Mouse (Mus musculus): ENCODE measurements around the gene Gm28230.

Gm28230 gene

DNA sequence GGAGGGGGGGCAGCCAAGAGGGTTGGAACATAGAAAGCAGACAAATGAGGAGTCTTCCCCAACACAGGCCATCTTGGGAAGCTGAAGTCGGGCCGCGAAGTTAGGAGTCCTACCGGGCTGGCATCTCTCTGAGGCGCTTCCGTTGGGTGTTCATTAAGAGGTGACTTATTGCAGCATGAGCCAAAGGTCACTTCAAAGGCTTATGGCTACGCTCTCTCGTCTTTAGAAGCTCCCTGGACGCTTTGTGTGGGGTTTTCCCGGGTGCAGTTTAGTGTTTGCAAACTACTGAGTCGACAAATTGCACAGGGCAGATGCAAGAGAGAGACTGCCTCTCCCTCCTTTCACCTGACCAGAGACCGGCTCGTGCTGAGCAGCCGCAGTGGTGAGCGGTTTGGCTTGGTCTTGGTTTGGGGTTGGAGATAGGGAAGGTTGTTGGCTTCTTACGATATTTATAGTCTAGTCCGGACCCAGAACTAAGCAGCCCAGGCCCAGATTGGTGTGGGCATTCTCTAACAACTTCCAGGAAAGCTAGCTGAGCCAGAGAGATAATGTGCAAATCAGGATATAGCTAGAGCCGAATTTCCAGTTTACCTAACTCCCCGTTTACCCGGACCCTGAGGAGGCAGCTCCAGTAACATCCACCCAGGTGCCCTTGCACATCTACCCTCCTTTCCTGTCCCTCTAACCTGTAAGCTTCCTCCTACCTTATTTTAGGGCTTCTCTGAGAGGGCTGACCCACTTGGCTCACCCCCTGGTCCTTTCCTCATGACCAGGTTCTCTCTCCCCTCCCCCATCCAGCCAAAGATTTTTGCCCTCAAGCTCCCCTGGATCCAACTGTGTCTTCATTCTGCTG lies 12.3 kb downstream of the Gm28230 start:
- peak; percentile 84 for DNase-seq (ENCODE audit: low read depth, low spot score)

DNA sequence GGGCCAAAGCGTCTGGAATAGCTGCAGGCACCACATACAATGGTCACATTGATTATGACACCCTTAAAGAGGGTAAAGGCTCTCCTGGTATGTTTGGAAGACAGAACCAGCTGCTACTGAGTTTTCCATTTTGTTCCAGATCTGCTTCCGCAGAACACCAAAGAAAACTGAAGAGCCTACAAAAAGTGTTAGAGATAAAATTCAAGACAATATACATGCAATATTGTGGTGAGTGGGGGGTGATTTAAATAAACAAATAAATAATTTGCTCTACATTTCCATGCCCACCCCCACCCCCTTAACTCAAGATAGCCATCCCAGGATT lies 12.9 kb downstream of the Gm28230 start:
- DNase-seq (ENCODE audit: low read depth, low spot score): no peak

DNA sequence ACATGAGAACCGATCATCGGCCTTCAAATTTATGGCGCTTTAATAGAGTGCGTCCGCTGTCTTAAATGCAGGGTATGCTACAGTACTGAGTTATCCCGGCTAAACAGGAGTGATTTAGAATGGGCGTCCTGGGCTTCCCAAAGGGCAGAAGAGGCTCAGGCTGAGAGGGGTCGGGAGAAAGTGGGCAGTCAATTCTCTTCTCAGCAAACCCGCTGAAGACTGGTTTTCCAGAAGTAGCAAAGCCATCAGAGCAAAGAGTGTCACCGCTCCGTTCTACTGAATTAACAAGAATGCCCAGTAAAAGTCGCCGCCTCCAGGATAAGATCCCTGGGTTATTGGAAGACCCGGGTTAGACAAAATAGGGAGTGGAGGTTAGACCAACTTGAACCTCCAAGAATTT lies 13.3 kb downstream of the Gm28230 start:
- no peak for DNase-seq (ENCODE audit: low read depth, low spot score)

DNA sequence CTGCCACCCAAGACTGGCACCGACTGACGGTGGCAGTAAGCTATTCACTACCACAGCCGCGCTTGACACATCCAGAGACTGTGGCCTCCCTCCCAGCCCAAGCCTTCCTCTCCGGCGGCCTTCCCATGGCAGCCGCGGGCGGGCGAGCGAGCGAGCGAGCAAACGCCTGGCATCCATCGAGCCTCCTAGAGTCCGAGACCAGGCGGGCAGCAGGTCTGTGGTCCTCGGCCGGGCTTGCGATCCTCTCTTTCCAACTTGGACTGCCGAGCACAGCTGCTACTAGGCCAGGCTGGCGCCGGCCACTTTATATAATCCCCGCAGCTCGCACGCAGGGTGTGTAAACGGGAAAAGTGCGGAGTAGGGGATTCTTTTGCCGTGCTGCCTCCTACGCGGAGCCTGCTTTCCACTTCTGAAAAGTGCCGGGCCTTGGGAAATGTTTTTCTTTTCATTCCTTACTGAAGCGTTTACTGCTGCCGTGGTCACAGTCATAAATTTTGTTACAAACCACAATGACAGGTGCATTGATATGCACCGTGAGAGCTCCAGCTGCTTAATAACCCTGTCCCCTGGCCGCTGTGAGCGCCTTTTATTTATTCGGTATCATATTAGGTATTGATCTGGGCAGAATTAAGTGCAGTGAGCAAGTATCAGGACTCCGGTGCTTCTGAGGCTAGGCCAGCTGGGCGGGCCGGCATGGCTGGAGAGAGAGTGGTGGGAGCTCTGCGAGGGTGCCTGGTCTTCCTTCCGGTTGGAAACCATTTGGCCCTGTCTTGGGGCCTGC lies 14.0 kb downstream of the Gm28230 start:
- peak; percentile 87 for DNase-seq (ENCODE audit: low read depth, low spot score)

DNA sequence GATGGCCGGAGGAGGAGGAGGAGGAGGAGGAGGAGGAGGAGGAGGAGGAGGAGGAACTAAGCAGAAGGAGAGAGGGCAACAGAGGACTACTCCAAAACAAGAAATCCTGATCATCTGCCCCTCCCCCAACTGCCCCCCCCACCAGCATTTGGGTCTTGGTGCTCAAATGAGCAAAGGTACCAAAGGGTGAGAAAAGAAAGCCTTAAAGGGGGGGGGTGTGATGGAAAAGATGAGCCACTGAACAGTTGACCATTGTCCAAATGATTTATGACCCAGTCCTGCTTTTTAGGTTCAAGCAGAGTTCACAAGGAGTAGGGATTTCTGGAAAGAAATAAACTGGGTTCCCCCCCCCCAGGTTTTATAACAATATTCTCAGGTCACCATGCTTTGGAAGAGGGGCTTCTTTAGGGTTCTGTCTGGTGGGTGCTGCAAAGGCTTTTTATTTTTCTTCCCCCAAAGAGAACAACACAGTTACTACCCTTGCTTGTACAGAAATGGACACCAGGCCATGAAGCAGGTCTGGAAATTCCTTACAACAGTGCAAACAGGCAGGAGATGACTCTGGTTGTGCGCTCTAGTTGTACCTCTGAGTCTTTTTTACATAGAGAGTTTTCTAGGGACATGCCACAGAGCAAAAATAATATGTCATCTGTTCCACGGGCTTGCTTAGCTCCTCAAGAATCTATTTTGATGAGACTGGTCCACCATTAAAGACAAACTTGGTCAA lies 14.9 kb downstream of the Gm28230 start:
- DNase-seq (ENCODE audit: low read depth, low spot score): no peak

DNA sequence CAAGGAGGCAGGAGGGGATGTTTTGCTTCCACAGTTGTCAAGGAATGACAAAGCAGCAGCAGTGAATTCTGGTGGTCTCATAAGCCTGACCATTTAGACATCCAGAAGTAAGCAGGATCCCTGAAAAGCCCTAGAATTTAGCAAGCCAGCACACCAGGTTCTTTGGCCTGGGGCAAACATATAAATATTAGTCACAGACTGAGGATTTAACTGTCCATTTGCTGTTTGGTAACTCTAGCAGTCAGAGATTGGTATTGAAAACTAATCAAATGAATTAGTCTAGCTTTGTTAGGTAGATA lies 15.4 kb downstream of the Gm28230 start:
- DNase-seq (ENCODE audit: low read depth, low spot score): no peak

DNA sequence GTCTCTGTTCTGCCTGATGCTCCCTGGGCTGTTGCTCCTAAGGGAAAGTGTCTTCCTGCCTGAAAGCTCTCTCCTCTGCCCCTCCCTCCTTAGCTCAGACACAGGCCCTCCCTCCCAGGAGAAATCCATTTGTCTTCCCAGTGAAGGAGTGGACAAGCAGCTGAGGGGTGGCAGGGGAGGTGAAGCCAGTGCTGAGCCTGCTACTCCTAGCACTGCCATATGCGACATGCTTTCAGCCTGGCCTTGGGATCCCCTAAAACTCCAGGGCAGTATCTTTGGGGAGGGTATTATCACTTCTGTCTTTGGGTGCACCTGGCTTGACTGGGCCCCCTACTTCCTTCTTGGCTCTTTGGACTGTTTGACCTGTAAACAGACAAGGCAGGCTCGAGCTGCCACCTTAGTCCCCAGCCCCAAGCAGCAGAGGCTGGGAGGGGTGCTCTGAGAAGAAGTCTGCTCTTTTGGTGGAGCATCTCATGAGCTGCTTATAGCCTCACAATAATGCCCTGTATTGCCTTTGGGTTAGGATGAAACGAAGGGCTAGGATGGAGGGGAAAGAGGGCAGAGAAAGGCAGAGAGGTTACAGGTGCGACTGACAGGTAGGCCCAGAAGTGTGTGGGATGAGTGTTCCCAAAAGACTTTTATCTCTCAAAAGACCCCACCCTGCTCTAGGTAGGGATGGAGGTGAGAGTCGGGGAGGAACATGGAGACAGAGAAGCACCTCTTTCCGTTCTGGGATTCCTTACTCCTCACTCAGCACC lies 19.2 kb downstream of the Gm28230 start:
- DNase-seq (ENCODE audit: low read depth, low spot score): peak; percentile 80

DNA sequence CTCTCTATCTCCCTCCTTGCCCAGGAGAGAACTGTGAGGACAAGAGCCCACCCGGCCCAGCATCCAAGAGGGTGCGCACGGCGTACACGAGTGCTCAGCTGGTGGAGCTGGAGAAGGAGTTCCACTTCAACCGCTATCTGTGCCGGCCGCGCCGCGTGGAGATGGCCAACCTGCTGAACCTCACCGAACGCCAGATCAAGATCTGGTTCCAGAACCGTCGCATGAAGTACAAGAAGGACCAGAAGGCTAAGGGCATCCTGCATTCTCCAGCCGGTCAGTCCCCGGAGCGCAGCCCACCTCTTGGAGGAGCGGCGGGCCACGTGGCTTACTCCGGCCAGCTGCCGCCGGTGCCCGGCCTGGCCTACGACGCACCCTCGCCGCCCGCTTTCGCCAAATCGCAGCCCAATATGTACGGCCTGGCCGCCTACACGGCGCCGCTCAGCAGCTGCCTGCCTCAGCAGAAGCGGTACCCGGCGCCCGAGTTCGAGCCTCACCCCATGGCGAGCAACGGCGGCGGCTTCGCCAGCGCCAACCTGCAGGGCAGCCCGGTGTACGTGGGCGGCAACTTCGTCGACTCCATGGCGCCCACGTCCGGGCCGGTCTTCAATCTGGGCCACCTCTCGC lies 19.9 kb downstream of the Gm28230 start:
- DNase-seq (ENCODE audit: low read depth, low spot score): peak; percentile 37

DNA sequence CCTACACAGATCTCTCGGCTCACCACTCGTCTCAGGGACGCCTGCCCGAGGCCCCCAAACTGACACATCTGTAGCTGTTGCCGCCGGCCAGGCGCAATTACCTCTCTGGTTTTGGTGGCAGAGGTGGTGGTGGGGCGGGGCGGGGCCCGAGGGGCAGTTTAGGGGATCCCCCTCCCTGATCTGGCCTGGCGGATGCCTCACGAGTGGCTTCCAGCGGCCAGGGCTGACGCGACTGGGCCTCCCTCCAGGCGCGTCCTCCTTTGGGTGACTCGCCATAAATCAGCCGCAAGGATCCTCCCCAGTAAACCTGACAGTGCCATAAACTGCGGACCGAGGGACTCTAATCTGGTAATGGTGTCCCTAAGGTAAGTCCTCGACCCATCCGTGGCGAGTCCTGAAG lies 20.5 kb downstream of the Gm28230 start:
- peak; percentile 76 for DNase-seq (ENCODE audit: low read depth, low spot score)

DNA sequence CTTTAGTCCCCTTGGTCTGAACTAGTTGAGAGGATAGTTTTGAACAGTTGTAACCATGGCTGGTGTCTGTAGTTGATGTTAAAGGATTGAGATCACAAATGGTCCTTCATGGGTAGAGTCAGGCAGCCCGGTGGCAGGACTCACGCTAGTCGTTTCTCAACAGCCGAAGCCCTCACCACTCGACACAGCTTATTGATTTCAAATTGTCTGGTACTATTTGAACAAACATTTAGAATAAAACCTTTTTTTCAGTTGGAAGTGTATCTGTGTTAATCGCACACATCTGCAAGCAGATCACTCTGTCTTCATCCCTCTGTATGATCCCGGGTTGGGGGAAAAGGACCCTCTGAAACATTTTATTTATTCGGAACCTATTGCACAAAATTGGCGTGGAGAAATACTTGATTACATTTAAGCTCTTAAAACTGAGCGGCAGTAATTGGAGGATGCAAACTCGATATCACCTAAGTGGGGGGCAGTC lies 21.2 kb downstream of the Gm28230 start:
- DNase-seq (ENCODE audit: low read depth, low spot score): peak; percentile 18

DNA sequence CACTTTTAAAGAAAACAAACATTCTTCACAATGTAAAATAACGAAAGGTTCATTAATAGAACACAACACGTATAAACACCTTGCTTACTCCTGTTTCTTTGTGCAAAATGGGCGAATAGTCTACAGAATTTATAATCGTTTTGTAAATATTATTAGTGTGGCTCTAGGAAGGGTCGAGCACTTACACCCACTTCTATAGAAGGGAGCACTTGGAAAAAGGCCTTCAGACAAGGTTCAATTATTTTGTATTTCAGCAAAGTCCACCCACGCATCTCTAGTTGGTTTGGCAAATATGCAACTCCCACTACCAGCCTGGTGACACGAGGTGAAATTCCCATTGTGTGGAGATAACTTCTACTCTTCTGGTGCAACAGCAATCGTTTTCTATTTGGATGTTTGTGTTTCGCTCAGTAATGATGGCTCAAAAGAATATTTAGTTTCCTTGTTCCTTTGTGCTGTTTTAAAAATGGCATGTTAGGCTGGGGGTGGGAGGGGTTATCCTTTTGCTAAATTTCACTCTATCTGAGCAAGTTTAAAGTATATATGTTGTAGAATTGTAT lies 22.0 kb downstream of the Gm28230 start:
- DNase-seq (ENCODE audit: low read depth, low spot score): no peak

DNA sequence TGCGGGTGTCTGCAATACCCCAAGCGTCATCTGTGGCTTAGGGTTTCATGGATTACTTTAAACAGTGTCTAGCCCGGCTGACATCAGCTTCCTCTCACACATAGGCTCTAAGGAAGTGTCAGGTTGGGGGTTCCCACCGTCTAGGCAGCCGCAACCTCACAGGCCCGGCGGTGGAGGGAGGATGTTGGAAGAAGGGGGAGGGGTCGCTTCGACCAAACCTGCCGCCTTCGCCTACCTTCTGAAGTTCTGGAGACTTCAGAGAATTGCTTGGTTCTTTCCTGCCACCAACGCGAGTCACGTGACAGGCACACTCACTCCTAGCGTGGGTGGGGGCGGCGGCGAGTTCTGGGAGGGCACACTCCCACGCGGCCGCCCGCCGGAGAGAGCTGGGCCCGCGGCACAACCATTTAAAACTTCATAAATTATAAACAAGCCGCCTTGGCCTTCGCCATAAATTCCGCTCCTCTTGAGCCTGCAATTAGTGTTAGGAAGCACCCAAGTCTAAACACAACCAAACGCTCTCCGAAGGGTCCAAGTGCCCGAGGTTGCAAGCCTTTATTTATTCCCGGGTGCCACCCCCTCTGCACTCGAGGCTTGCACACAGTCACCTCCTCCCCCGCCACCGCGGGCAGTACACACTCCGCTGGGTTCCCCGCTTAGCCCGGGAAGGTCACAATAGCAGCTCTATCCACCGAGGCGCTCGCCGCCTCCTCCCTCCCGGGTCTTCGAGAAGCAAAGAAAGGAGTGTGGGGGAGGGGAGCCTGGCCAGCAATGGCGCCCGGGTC lies 23.0 kb downstream of the Gm28230 start:
- peak; percentile 93 for DNase-seq (ENCODE audit: low read depth, low spot score)

DNA sequence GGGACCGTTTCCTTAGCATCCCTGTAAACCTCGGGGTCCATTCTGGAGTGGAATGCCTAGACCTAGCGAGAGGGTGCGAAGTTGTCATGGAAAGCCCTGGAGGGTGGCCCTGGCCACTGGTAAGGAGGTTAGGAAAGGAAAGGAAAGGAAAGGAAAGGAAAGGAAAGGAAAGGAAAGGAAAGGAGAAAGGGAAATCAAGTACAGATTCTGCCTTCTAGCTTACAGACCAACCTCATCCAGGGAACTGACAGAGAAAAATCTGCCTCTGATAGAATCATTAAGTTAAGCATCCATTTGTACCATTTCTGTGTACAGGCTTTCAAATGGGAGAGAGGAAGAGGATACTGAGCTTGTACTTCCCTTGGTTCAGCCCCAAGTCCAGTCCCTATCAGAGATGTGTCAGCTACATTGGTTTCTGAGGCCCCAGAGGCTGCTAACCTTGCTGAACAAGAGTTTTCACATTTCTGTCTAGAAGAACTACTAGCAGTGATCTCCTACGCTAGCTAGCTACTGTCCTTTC lies 24.3 kb downstream of the Gm28230 start:
- peak; percentile 7 for DNase-seq (ENCODE audit: low read depth, low spot score)

DNA sequence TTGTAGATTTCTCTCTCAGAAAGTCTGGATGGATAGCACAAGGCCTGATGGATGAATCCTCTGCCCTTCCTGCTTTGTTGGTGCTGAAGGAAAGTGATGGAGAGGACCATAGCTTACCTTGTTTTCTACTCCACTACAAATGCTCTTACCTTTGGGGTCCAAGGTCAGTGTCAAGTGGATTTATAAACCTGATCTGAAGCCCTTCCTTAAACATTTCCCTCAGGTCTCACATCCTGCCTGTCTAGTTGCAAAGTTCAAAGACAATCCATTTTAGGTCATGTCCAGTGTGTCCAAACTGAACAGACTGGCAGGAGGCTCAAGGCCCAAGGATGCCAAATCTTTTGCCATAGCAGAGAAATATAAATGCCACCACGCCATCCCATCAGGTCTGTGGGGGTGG lies 25.3 kb downstream of the Gm28230 start:
- DNase-seq (ENCODE audit: low read depth, low spot score): no peak

DNA sequence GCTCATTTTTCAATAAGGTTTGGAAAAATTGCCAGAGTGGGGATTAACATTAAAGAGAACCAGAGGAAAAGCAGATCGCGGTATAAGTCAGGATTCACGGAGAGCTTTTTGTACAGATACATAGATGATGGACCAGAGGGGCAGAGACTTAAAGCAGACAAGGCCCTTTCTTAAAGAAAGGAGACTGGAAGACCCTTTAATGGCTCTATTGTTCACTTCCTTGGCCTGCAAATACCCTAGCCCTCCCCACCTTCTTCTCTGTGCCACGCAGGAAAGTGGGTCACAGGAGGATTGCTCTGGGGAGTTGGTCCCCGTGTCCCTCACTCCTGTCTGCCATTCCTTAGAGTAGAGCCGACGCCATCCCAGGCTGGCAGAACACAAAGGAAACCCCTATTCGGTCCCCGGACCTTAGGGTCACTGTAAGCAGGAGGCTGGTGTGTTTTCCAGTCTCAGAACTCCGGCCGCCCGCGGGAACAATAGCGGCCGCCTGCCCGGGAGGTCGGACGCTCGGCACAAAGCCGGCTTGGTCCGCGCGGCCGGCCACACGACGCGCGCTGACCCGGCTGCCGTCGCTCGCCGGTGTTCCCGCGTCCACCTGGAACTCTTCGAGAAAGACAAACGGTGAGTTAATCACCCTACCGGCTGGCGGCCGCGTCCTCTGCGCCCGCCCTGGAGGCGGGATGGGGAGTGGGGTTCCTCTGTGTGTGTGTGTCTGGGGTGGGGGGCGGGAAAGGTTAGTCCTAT lies 26.1 kb downstream of the Gm28230 start:
- no peak for DNase-seq (ENCODE audit: low read depth, low spot score)

DNA sequence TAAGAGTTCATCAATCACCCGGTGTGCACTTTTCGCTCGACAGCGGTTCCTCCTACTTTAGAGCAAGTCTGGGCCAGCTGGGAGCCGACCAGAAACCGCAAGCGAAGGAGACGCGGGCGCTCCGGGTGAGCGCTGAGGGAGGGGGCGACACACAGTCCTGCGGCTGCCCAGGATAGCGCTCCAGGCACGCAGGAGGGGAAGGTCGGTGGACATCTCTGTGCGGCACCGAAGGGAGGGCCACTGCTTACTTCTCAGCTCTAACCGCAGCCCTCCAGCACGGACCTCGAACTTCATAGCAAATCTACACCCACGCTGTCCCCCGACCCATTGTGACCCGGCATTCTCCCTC lies 26.6 kb downstream of the Gm28230 start:
- peak; percentile 87 for DNase-seq (ENCODE audit: low read depth, low spot score)

DNA sequence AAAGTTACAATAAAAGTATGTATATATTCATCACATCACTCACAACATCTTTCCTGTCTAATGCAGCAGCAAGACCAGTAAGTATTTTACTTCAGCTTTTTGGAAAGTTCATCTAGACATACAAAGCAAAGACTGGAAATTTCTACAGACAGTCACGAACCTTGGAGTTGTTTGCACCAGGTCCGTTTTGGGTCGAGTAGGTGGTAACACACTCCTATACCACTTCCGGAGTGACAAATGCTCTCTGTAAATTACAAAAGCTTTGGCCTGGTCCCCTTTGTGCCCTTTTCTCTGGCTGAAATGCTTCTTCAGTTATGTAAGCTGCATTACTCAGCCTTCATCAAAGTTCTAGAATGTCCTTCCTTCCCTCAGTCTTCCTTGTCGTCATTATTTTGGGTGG lies 27.2 kb downstream of the Gm28230 start:
- no peak for DNase-seq (ENCODE audit: low read depth, low spot score)

DNA sequence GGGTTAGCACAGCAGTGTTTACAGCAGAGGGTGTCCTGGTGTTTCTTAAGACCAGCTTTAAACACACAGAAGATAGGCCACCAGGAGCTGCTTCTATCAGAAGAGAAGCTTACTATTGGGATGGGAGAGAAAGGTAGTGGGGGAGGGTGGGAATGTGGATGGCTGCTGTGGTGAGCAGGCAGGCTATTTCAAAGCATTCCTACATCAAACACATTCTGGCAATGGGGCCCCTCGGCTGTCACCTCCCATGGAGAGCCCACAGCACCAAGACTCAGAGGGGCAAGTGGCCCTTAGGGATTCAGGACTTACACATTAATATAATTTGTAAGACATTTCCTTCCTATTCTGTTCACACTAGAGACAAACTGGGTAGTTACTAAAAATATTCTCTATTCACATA lies 33.6 kb downstream of the Gm28230 start:
- peak; percentile 51 for DNase-seq (ENCODE audit: low read depth, low spot score)

DNA sequence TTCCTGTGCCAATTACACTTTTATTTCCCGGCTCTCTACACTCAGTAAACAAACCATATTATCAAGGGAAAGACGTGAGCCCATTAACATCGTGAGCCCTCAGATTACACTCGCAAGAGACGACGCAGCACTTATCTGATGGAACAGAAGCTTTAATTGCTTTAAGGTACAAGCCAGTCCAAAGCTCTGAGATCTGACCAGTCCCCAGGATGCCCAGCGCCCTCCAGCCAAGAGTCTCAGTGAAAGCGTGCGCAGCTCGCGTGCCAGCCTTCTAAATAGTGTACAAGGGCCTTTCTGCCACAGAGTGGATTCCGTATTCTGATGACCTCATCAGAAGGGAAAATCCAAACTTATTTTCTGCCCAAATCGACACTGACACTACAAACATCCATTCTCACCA lies 35.4 kb downstream of the Gm28230 start:
- peak; percentile 19 for DNase-seq (ENCODE audit: low read depth, low spot score)
